Mouse (Mus musculus): ENCODE data around the gene A330070K13Rik. TPM values are rescaled to one million over a fixed set of nuclear protein-coding genes. Genes with fewer than 3 reads are reported as not detected.

Gene A330070K13Rik
- not detected for polyA plus RNA-seq (2014; fragmentation: Illumina TruSeq; extraction: RNeasy Lipid Tissue Mini Kit (QIAGEN cat#74804); ENCODE audit: low read depth, low replicate concordance)

DNA sequence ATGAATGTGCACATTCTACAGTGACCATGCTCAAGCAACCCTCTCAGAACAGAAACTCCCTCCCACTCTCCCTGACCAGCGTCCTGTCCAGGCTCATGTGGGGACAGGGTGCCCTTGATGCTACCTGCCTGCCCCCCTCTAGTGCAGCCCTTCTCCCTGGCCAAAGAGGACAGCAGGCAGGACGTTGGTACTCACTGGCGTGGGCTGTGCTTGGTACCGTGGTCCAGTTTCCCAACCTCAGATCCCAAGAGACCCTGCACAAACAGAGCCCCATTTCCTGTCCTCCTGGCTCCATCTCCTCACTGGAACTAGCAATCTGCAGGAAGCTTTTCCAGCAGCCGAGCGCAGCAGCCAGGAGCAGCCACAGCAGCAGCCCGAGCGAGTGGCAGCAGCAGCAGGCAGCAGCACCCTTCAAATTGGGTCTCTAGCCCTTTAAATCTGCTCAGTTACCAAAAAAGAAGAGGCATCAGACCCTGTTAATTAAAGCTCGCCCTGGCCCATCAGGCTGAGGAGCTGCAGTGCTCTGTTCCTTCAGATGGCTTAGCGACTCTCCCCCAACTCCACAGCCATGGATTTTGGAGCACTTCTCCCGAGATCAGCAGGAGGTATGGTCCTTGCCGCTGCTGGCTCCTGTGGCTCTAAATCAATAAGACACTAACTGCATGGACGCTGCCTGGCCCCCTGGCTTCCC lies at the start of gene A330070K13Rik:
Gene A330070K13Rik (minus strand): TSS at position 410 of the 691 bp plus-strand sequence.

DNA sequence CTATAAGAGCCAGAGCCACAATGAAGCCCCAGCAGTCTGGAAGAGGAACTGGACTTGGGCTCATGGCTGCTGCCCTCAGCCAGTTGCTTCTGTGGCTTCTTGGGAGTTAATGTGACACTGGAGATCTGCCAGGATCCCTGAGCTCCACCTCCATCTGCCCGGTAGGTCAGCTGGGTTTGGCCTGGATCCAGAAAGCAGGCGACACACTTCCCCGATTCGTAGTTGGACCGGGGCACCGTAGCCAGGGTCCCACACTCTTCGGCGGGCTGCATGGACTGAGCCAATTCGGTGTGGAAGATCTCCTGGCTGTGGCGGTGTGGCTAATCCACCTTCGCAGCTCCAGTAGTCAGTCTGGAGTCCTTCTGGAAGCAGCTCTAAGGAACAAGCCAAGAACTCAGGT lies 15.2 kb downstream of the A330070K13Rik start, which contains the start of gene Caln1:
Gene Caln1 (plus strand): TSS at position 219 of the 400 bp plus-strand sequence.

Other genes starting within 250 kb of the A330070K13Rik start
- gene Kctd7, start 239.8 kb downstream of the A330070K13Rik start, polyA plus RNA-seq (2014; fragmentation: Illumina TruSeq; extraction: RNeasy Lipid Tissue Mini Kit (QIAGEN cat#74804); ENCODE audit: low read depth, low replicate concordance): 1.2 TPM
- gene Rabgef1, start 212.8 kb downstream of the A330070K13Rik start, polyA plus RNA-seq (2014; fragmentation: Illumina TruSeq; extraction: RNeasy Lipid Tissue Mini Kit (QIAGEN cat#74804); ENCODE audit: low read depth, low replicate concordance): 25.6 TPM
- gene Tmem248, start 167.6 kb downstream of the A330070K13Rik start, polyA plus RNA-seq (2014; fragmentation: Illumina TruSeq; extraction: RNeasy Lipid Tissue Mini Kit (QIAGEN cat#74804); ENCODE audit: low read depth, low replicate concordance): 33.4 TPM
- gene Sbds, start 129.1 kb downstream of the A330070K13Rik start, polyA plus RNA-seq (2014; fragmentation: Illumina TruSeq; extraction: RNeasy Lipid Tissue Mini Kit (QIAGEN cat#74804); ENCODE audit: low read depth, low replicate concordance): 88.7 TPM
- gene Tyw1, start 129.0 kb downstream of the A330070K13Rik start, polyA plus RNA-seq (2014; fragmentation: Illumina TruSeq; extraction: RNeasy Lipid Tissue Mini Kit (QIAGEN cat#74804); ENCODE audit: low read depth, low replicate concordance): 1.6 TPM
- gene Caln1, start 15.2 kb downstream of the A330070K13Rik start, polyA plus RNA-seq (2014; fragmentation: Illumina TruSeq; extraction: RNeasy Lipid Tissue Mini Kit (QIAGEN cat#74804); ENCODE audit: low read depth, low replicate concordance): 0.08 TPM

Measured in kidney, adult 10 weeks (tissue).